Mouse (Mus musculus): ENCODE data around the gene Lrrn3. TPM values are rescaled to one million over a fixed set of nuclear protein-coding genes. Genes with fewer than 3 reads are reported as not detected.

The Lrrn3 gene
- total and polyA plus RNA-seq, 2 experiments from 2014 or later, result 92.8 to 127 TPM

DNA sequence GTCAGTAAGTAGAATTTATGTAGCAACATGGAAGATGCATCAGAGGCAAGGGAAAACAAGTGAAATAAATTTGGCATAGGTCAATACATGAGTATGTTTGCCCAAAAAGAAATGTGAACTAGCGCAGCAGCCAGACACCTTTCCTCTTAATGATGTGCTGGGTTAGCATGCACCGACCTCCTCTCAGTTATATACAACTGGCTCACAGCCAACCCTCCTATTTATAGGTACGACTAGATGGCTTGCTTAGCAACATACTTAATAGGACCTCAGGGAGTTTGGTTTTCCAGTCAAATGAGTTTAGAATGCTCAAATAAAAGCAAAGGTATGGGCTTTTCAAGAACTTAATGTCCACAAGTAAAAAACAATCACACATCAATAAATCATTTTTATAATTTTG lies 76.8 kb downstream of the Lrrn3 start:
- 38% methylated on average over 3 of the region's 3 CpGs for WGBS
- no peak overlapping the region for H3K9ac ChIP-seq
- TF ChIP-seq CTCF (IDR thresholded peaks at IDR 0.05; ENCODE audit: low read depth), result no peak
- H3K27me3 ChIP-seq (ENCODE audit: insufficient read depth, low read length), result no peaks in the 10 kb centered on the region
- no peak overlapping the region for H3K4me3 ChIP-seq (ENCODE audit: low read depth, low read length)
- no peaks in the 10 kb centered on the region for H3K4me1 ChIP-seq (ENCODE audit: insufficient read depth)
- no peaks in the 10 kb centered on the region for H3K9me3 ChIP-seq (ENCODE audit: low read length)
- no peak overlapping the region for H3K4me2 ChIP-seq (ENCODE audit: low read depth)
- DNase-seq, result no peak
- H3K27ac ChIP-seq (ENCODE audit: low read depth, low read length), result no peak overlapping the region
- ATAC-seq, result no peak
- H3K36me3 ChIP-seq (ENCODE audit: insufficient read depth), result no peaks in the 10 kb centered on the region

DNA sequence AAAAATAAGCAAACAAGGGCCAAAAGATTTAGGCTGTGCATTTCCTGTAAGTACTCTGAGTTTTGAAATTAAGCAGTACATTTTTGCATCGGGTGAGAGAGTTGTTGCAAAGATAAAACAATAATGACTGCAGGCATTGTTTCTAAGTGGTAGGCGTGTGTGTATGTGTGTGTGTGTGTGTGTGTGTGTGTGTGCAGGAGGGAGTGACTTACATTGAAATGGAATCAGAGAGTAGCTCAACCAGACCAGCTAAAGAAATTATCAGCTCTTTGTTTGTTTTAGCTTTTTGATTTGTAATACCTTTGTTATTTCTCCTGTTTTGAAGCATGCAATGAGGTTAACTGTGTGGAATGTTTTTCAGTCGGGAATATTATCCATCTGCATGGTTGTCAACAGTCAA lies 84.3 kb downstream of the Lrrn3 start:
- Histone ChIP-seq H3K27me3 (ENCODE audit: insufficient read depth, low read length) (no peaks in the 10 kb centered on the region), H3K4me3 (ENCODE audit: low read depth, low read length) (no peak overlapping the region), H3K27ac (ENCODE audit: low read depth, low read length) (no peak overlapping the region), H3K9ac (no peak overlapping the region), H3K4me1 (ENCODE audit: insufficient read depth) (no peaks in the 10 kb centered on the region), H3K9me3 (ENCODE audit: low read length) (no peaks in the 10 kb centered on the region), H3K4me2 (ENCODE audit: low read depth) (no peak overlapping the region), H3K36me3 (ENCODE audit: insufficient read depth) (no peaks in the 10 kb centered on the region)
- no peak for ATAC-seq
- WGBS, result 69% methylated on average over 3 of the region's 3 CpGs
- TF ChIP-seq CTCF (IDR thresholded peaks at IDR 0.05; ENCODE audit: low read depth), result no peak
- DNase-seq, result no peak

Data from forebrain, postnatal 0 days (tissue).